Mouse (Mus musculus) left cerebral cortex, adult 11 months (tissue): ENCODE data around the gene Dync1li1.

Experiments
- DNase-seq: peaks from one replicate; pipeline ENCODE4 v3.0.0; 2022; ENCODE audit warnings: low spot score

Gene Dync1li1

GRCm38 (mm10) chr9:114768066-114768465 is 79.5 kb downstream of the Dync1li1 start:
- DNase-seq: no peak

GRCm38 (mm10) chr9:114770224-114770623 is 81.6 kb downstream of the Dync1li1 start:
- DNase-seq: no peak

- DNase-seq: no peak
These were observed 83.0 kb downstream of the Dync1li1 start for GRCm38 (mm10) chr9:114771565-114771964.
